Mouse (Mus musculus) gastrocnemius, postnatal 14 days (tissue): ENCODE measurements around the gene Esyt1. TPM values are rescaled to one million over a fixed set of nuclear protein-coding genes. Genes with fewer than 3 reads are reported as not detected.
"Not testable (repeated sequence)": the region's sequence is repeated elsewhere in the genome, so short reads cannot be mapped to it uniquely, and the experiment has no call there.

ENCODE experiments used
- DNase-seq: peaks from one replicate; pipeline ENCODE4 v3.0.0; 2021; ENCODE audit warnings: mixed read lengths
- intact Hi-C: fragments of 180-260 bp; cut with DNase I; formaldehyde crosslinking; loops from one replicate; pipeline ENCODE4 v1.15.1; 2025; ENCODE audit warnings: low total_unique reads
- long read RNA-seq, 2 experiments: library from polyadenylated mRNA; stranded (forward); transcript quantifications; one replicate each; pipeline ENCODE4 v2.0.0; 2021
- total RNA-seq, 2 experiments: library from RNA; stranded (reverse); gene quantifications; 2 replicates each; pipeline ENCODE4 v1.2.3; 2021

Gene Esyt1
- 10 to 100 TPM; 21.6 to 24.0 TPM for total RNA-seq
- long read RNA-seq, experiment 1, transcript Esyt1-201 (31 exons, 3,981 nt) = major isoform, 12 of 19 reads
- long read RNA-seq, experiment 1, partial matches to known transcripts = 7 of 19 reads
- long read RNA-seq, experiment 1, other reads (novel, unspliced or antisense) = 0 of 19 reads
- long read RNA-seq, experiment 2, transcript Esyt1-201 (31 exons, 3,981 nt) = major isoform, 16 of 21 reads
- long read RNA-seq, experiment 2, partial matches to known transcripts = 1 of 21 reads
- long read RNA-seq, experiment 2, other reads (novel, unspliced or antisense) = 4 of 21 reads

GRCm38 (mm10) chr10:128525671-128526308 is at the start of gene Esyt1:
Gene Esyt1, minus strand, starts transcription at chr10:128525871.
- DNase-seq = peak; percentile 94
- intact Hi-C loops = no loop called here

GRCm38 (mm10) chr10:128575063-128575462 is 49.4 kb upstream of the Esyt1 start:
- intact Hi-C loops = no loop called here

GRCm38 (mm10) chr10:128565788-128566531 is 40.3 kb upstream of the Esyt1 start, which contains the start of gene Pa2g4:
Gene Pa2g4, minus strand, starts transcription at chr10:128565987.
- intact Hi-C loops = loop anchor here (10.0 kb wide), 1 partner anchor 109 kb away; the partner anchor contains the start of gene Suox
- peak; percentile 99 for DNase-seq

More at GRCm38 (mm10) chr10:128575063-128575462, 49.4 kb upstream of the Esyt1 start:
- no peak for DNase-seq

GRCm38 (mm10) chr10:128565206-128565787 is 39.6 kb upstream of the Esyt1 start:
- peak; percentile 44 for DNase-seq
- intact Hi-C loops = loop anchor here (10.0 kb wide), 1 partner anchor 110 kb away; the partner anchor contains the start of gene Suox

- intact Hi-C loops = loop anchor here (10.0 kb wide), 1 partner anchor 111 kb away; the partner anchor contains the start of gene Suox
- DNase-seq = no peak
These were observed 37.9 kb upstream of the Esyt1 start for GRCm38 (mm10) chr10:128563544-128563943.

- no peak for DNase-seq
- intact Hi-C loops = loop anchor here (5.0 kb wide), 1 partner anchor 55 kb away; no protein-coding TSS in a partner anchor
These were observed 31.3 kb upstream of the Esyt1 start for GRCm38 (mm10) chr10:128556963-128557362.

GRCm38 (mm10) chr10:128556286-128556685 is 30.6 kb upstream of the Esyt1 start:
- DNase-seq = no peak
- intact Hi-C loops = loop anchor here (5.0 kb wide), 1 partner anchor 56 kb away; no protein-coding TSS in a partner anchor

- intact Hi-C loops = loop anchor here (5.0 kb wide), 1 partner anchor 57 kb away; no protein-coding TSS in a partner anchor
- DNase-seq = not testable (repeated sequence)
These were observed 29.9 kb upstream of the Esyt1 start for GRCm38 (mm10) chr10:128555567-128555966.

GRCm38 (mm10) chr10:128550144-128550823 is 24.6 kb upstream of the Esyt1 start:
- DNase-seq, intact Hi-C loops: not testable (repeated sequence)

- intact Hi-C loops = not testable (repeated sequence)
- peak; percentile 13 for DNase-seq
These were observed 24.0 kb upstream of the Esyt1 start for GRCm38 (mm10) chr10:128549682-128550057.

GRCm38 (mm10) chr10:128548947-128549681 is 23.4 kb upstream of the Esyt1 start, which contains the start of gene Rpl41:
Gene Rpl41, minus strand, starts transcription at chr10:128549305.
- peak; percentile 93 for DNase-seq
- intact Hi-C loops = no loop called here

GRCm38 (mm10) chr10:128548051-128548791 is 22.6 kb upstream of the Esyt1 start:
- intact Hi-C loops, DNase-seq: not testable (repeated sequence)

- DNase-seq = peak; percentile 92
- intact Hi-C loops = no loop called here
These were observed 21.8 kb upstream of the Esyt1 start, which contains the start of gene Zc3h10 for GRCm38 (mm10) chr10:128547361-128548032. Gene Zc3h10, minus strand, starts transcription at chr10:128547774.

- intact Hi-C loops = no loop called here
- DNase-seq = no peak
These were observed 21.1 kb upstream of the Esyt1 start for GRCm38 (mm10) chr10:128546787-128547186.

GRCm38 (mm10) chr10:128546361-128546760 is 20.7 kb upstream of the Esyt1 start:
- intact Hi-C loops = no loop called here

GRCm38 (mm10) chr10:128545570-128545898 is 19.9 kb upstream of the Esyt1 start:
- DNase-seq = no peak
- intact Hi-C loops = no loop called here

More at GRCm38 (mm10) chr10:128546361-128546760, 20.7 kb upstream of the Esyt1 start:
- DNase-seq = no peak
